Mouse (Mus musculus) MN1 (cell line): Measurements from ENCODE around the gene Nbdy.
A peak's percentile ranks its signal among the peaks of the same experiment; 100 is the strongest.

Source experiments
- DNase-seq: peaks from one replicate; pipeline ENCODE4 v3.0.0-alpha.2; 2016; ENCODE audit warnings: low spot score

The Nbdy gene

GRCm38 (mm10) chrX:153723110-153723916, at the start of gene Nbdy:
Gene Nbdy, plus strand, starts transcription at chrX:153723590.
- peak; percentile 47 for DNase-seq

GRCm38 (mm10) chrX:153695782-153696395, 27.5 kb upstream of the Nbdy start, which contains the start of gene Kctd12b:
Gene Kctd12b, minus strand, starts transcription at chrX:153696391.
- no peak for DNase-seq

GRCm38 (mm10) chrX:153700463-153700862, 22.9 kb upstream of the Nbdy start:
- DNase-seq = no peak

GRCm38 (mm10) chrX:153707735-153708134, 15.7 kb upstream of the Nbdy start:
- no peak for DNase-seq

GRCm38 (mm10) chrX:153716716-153717115, 6.7 kb upstream of the Nbdy start:
- no peak for DNase-seq

- peak; percentile 41 for DNase-seq
Measured at GRCm38 (mm10) chrX:153719602-153720001, 3.8 kb upstream of the Nbdy start.

GRCm38 (mm10) chrX:153724400-153724799, 1.0 kb downstream of the Nbdy start:
- DNase-seq = peak; percentile 26

GRCm38 (mm10) chrX:153735697-153736096, 12.3 kb downstream of the Nbdy start:
- DNase-seq = no peak

GRCm38 (mm10) chrX:153742493-153742892, 19.1 kb downstream of the Nbdy start:
- DNase-seq = no peak

GRCm38 (mm10) chrX:153749230-153749629, 25.8 kb downstream of the Nbdy start:
- no peak for DNase-seq
